Mouse (Mus musculus): ENCODE measurements around the gene Col23a1. TPM values are rescaled to one million over a fixed set of nuclear protein-coding genes. Genes with fewer than 3 reads are reported as not detected.

Col23a1 gene
- polyA plus RNA-seq (2014; fragmentation: Nextera tagmentation; extraction: Ambion mirVana): 8.6 and 12.3 TPM in 2 replicates

DNA sequence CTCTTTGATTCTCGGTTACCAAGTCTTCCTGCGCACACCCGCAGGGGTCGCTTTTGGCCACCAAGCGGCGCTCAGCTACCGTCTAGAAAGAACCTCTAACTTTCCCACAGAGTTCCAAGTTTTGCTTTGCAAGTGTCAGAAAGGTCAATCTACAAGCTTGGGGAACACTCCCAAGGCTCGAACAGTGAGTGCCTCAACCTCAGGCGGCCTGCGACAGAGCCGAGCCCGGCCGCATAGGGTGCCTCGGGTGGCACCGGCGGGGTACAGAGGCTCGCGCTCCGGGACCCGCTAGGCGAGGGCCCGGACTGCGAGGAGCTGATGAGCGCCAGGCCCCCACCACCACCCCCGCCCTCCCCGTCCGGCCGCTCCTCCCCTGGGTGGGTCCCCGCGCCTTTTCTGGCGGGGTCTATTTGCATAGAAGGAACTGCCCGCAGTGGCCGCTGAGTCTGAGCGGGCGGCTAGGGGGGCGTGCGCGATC lies at the start of gene Col23a1:
Col23a1 (plus strand) TSS at position 357 of the 478 bp plus-strand sequence.
- ATAC-seq (ENCODE audit: low FRiP score, low TSS enrichment): peak; percentile 94

DNA sequence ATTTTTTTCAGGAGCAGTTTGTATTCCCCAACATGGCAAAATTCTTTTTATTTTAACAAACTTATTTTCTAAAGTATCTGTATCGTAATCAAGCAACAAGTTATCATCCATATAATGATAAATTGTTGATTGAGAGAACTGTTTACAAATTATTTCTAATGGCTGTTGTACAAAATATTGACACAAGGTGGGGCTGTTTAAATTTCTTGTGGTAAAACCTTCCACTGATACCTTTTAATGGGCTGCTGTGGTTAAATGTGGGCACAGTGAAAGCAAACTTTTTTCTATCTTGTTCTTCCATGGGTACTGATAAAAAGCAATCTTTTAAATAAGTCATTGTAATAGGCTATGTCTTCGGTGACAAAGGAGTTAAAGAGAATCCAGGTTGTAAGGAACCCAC lies 46.8 kb upstream of the Col23a1 start:
- no peak overlapping the region for H3K4me2 ChIP-seq (replicated peaks; ENCODE audit: low read depth, low read length)
- no peaks in the 10 kb centered on the region for H3K36me3 ChIP-seq (ENCODE audit: control insufficient read depth, insufficient read depth, low read length)
- no peaks in the 10 kb centered on the region for H3K9me3 ChIP-seq (ENCODE audit: control insufficient read depth, low read length)
- H3K9ac ChIP-seq (ENCODE audit: low read depth, low read length): no peak overlapping the region
- no peak for ATAC-seq (ENCODE audit: low FRiP score, low TSS enrichment)
- no peaks in the 10 kb centered on the region for H3K4me1 ChIP-seq (ENCODE audit: control insufficient read depth, insufficient read depth, low read length)
- H3K4me3 ChIP-seq (ENCODE audit: low read length): no peak overlapping the region
- no peaks in the 10 kb centered on the region for H3K27me3 ChIP-seq (ENCODE audit: control insufficient read depth, insufficient read depth, low read length)
- 90% methylated on average over 2 of the region's 2 CpGs for WGBS
- no peak overlapping the region for H3K27ac ChIP-seq (ENCODE audit: low read depth, low read length)

More for the DNA sequence above, at the start of gene Col23a1:
- 1% methylated on average over 34 of the region's 38 CpGs for WGBS
- H3K4me2 ChIP-seq (replicated peaks; ENCODE audit: low read depth, low read length): peak within 1 kb of the TSS; percentile 92
- H3K4me3 ChIP-seq (ENCODE audit: low read length): peak within 1 kb of the TSS; percentile 62
- H3K9ac ChIP-seq (ENCODE audit: low read depth, low read length): peak within 1 kb of the TSS; percentile 70
- no peaks in the 10 kb centered on the region for H3K27me3 ChIP-seq (ENCODE audit: control insufficient read depth, insufficient read depth, low read length)
- H3K36me3 ChIP-seq (ENCODE audit: control insufficient read depth, insufficient read depth, low read length): peaks cover 2% of the 10 kb centered on the region; the same call in 1 of the 2 replicates
- H3K27ac ChIP-seq (ENCODE audit: low read depth, low read length): no peak within 1 kb of the TSS
- H3K4me1 ChIP-seq (ENCODE audit: control insufficient read depth, insufficient read depth, low read length): 0 out of 2 replicates have a peak, but pooled peaks cover 10% of the 10 kb centered on the region
- H3K9me3 ChIP-seq (ENCODE audit: control insufficient read depth, low read length): no peaks in the 10 kb centered on the region

DNA sequence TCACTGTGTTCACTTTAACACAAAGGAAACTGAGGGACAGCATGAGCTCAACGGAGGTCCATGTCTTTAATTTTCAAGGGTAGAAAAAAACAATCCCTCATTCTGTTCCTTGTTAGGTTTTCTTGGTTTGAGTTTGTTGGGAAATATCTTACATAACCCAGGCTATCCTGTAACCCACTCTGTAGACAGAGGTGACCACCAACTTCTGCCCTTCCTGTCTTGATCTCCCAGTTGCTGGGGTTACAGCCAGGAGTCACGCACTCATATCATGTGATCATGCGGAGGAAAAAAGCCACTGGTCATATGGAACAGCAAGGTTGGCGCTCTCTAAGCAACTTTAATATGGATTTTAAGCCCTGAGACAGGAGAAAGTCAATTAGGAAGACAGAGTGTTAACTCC lies 32.7 kb upstream of the Col23a1 start:
- H3K4me3 ChIP-seq (ENCODE audit: low read length): no peak overlapping the region
- WGBS: 92% methylated on average over 4 of the region's 4 CpGs

DNA sequence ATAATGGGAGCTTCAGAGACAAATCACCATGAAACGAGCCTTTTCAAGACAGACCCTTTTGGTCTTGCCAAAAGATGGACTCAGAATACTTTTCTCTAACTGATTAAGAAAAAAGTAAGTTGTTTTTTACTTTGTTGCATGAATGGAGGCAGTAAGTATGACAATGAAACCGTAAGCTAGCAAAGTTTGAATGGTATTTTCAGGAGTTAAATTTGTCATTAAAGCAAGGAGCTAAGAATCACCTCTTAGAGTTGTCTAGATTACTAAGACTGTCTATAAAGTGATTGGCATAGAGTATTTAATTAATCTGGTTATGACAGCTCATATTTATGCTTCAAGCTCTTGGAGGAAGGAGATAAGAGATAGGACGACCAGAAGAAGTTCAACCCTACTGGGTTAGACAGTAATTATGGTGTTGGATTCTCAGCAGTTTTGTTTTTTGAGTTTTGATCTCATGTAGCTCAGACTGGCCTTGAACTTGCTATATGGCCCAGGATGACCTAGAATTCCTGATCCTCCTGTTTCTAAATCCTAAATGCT lies 28.0 kb upstream of the Col23a1 start, which contains the start of gene Clk4:
Clk4 (plus strand) TSS at position 51 of the 540 bp plus-strand sequence.
- H3K4me2 ChIP-seq (replicated peaks; ENCODE audit: low read depth, low read length): peak within 1 kb of the TSS; percentile 82
- 83% methylated on average over 3 of the region's 3 CpGs for WGBS
- H3K9me3 ChIP-seq (ENCODE audit: control insufficient read depth, low read length): no peaks in the 10 kb centered on the region
- H3K36me3 ChIP-seq (ENCODE audit: control insufficient read depth, insufficient read depth, low read length): peaks cover under 1% of the 10 kb centered on the region; the same call in 1 of the 2 replicates
- no peaks in the 10 kb centered on the region for H3K27me3 ChIP-seq (ENCODE audit: control insufficient read depth, insufficient read depth, low read length)
- ATAC-seq (ENCODE audit: low FRiP score, low TSS enrichment): no peak
- peaks cover 10% of the 10 kb centered on the region for H3K4me1 ChIP-seq (ENCODE audit: control insufficient read depth, insufficient read depth, low read length)
- peak within 1 kb of the TSS; percentile 81 for H3K27ac ChIP-seq (ENCODE audit: low read depth, low read length)
- peak within 1 kb of the TSS; percentile 65 for H3K9ac ChIP-seq (ENCODE audit: low read depth, low read length)
- peak within 1 kb of the TSS; percentile 94 for H3K4me3 ChIP-seq (ENCODE audit: low read length)

More for the DNA sequence above, 32.7 kb upstream of the Col23a1 start:
- Histone ChIP-seq H3K9ac (ENCODE audit: low read depth, low read length) (no peak overlapping the region), H3K27me3 (ENCODE audit: control insufficient read depth, insufficient read depth, low read length) (no peaks in the 10 kb centered on the region), H3K36me3 (ENCODE audit: control insufficient read depth, insufficient read depth, low read length) (no peaks in the 10 kb centered on the region), H3K27ac (ENCODE audit: low read depth, low read length) (no peak overlapping the region), H3K4me1 (ENCODE audit: control insufficient read depth, insufficient read depth, low read length) (no peaks in the 10 kb centered on the region), H3K9me3 (ENCODE audit: control insufficient read depth, low read length) (no peaks in the 10 kb centered on the region), H3K4me2 (replicated peaks; ENCODE audit: low read depth, low read length) (no peak overlapping the region)
- ATAC-seq (ENCODE audit: low FRiP score, low TSS enrichment): no peak

DNA sequence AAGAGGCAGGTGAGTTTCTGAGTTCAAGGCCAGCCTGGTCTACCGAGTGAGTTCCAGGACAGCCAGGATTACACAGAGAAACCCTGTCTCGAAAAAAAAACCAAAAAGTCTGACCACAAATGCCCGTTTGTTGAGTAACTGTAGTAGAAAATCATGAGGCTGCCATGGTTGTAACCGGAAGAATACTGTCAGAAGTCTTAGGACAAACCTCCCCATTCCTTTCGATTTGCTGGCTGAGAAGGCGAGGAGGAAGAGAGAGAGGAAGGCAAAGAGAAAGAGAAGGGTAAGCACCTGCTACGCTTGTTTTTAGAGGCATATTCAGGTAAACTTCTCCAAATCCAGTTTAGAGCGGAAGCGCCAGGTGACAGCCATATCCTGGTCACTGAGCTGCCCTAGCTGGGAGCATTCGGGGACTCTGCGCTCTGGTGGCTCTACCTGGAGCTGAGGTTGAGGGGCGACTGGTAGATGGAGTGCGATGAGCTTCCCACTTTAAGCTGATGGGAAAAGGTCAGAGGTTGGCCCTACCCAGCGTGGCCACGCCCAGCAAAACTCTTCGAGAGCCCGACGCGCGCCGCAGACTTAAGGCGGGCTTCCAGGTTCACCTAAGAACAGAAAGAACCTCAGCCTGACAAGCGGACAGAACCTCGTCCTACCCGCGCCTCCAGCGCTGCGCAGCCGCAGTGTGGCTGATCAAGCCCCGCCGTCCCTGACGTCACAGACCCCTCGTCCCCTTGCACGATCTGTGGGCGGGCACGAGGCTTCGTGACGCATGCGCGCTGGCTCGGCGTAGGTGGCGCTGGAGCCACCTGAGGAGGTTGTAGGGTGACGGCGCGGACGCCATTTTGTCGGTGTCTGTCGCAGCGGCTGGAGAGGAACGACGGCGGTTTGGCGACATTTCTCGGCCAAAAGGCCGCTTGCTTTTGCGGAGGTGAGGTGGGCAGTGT lies 27.1 kb upstream of the Col23a1 start, which contains the start of gene BC049762:
BC049762 (minus strand) TSS at position 705 of the 944 bp plus-strand sequence.
- ATAC-seq (ENCODE audit: low FRiP score, low TSS enrichment): peak; percentile 98
- no peaks in the 10 kb centered on the region for H3K9me3 ChIP-seq (ENCODE audit: control insufficient read depth, low read length)
- H3K4me3 ChIP-seq (ENCODE audit: low read length): peak within 1 kb of the TSS; percentile 94
- H3K27me3 ChIP-seq (ENCODE audit: control insufficient read depth, insufficient read depth, low read length): no peaks in the 10 kb centered on the region
- H3K27ac ChIP-seq (ENCODE audit: low read depth, low read length): peak within 1 kb of the TSS; percentile 89
- peak within 1 kb of the TSS; percentile 82 for H3K4me2 ChIP-seq (replicated peaks; ENCODE audit: low read depth, low read length)
- H3K4me1 ChIP-seq (ENCODE audit: control insufficient read depth, insufficient read depth, low read length): peaks cover 10% of the 10 kb centered on the region
- H3K9ac ChIP-seq (ENCODE audit: low read depth, low read length): peak within 1 kb of the TSS; percentile 95
- H3K36me3 ChIP-seq (ENCODE audit: control insufficient read depth, insufficient read depth, low read length): peaks cover 9% of the 10 kb centered on the region
- 8% methylated on average over 57 of the region's 57 CpGs for WGBS

DNA sequence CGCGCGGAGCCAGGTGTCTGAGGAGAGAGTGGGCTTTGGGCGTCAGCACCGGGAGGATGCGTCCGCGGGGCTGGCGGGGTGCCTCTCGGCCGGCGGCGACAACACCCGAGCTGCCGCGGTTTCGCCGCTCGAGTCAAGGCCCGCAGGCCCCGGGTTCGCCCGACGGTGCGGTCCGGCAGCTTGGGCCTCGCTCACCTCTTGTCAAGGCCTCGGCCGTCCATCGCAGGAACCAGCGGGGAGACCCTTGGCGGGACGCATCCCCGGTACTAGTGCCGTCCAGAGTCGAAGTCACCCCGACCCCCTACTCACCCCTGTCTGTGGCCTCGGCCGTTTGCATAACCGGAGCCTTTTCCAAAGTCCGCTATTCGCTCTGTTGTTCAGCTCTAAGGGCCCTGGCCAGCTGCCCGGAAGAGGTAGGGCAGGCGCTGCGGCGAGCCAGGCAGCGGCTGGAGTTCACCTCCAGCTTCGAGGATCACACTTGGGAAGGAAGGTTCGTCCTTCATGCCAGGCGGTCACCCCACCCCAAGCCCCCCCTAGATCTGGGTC lies 26.4 kb upstream of the Col23a1 start:
- peak; percentile 58 for ATAC-seq (ENCODE audit: low FRiP score, low TSS enrichment)
- H3K36me3 ChIP-seq (ENCODE audit: control insufficient read depth, insufficient read depth, low read length): peaks cover 13% of the 10 kb centered on the region
- H3K4me2 ChIP-seq (replicated peaks; ENCODE audit: low read depth, low read length): peak overlapping the region; percentile 82
- peaks cover 10% of the 10 kb centered on the region for H3K4me1 ChIP-seq (ENCODE audit: control insufficient read depth, insufficient read depth, low read length)
- peak overlapping the region; percentile 89 for H3K27ac ChIP-seq (ENCODE audit: low read depth, low read length)
- WGBS: under 1% methylated on average over 48 of the region's 50 CpGs
- H3K27me3 ChIP-seq (ENCODE audit: control insufficient read depth, insufficient read depth, low read length): no peaks in the 10 kb centered on the region
- H3K4me3 ChIP-seq (ENCODE audit: low read length): peak overlapping the region; percentile 94
- no peaks in the 10 kb centered on the region for H3K9me3 ChIP-seq (ENCODE audit: control insufficient read depth, low read length)
- peak overlapping the region; percentile 95 for H3K9ac ChIP-seq (ENCODE audit: low read depth, low read length)

DNA sequence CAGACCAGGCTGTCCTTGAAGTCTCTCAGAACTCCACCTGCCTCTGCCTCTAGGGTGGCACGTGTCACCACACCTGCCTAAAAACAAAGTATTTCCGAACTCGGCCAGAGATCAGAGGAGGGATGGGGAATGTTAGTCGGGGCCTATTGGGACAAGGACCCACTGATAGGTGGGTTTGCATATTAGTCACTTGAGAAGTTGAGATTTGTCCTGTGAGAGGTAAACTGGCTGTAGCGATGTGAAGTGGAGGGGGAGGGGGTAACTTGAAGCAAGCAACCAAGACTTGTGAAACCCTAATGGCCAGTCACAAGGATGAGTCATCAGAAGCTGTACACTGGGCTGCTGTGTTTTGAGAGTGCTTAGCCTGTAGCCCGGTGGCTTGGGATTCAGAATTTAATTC lies 25.4 kb upstream of the Col23a1 start:
- Histone ChIP-seq H3K9me3 (ENCODE audit: control insufficient read depth, low read length) (no peaks in the 10 kb centered on the region), H3K4me1 (ENCODE audit: control insufficient read depth, insufficient read depth, low read length) (peaks cover 10% of the 10 kb centered on the region), H3K36me3 (ENCODE audit: control insufficient read depth, insufficient read depth, low read length) (peaks cover 13% of the 10 kb centered on the region), H3K27me3 (ENCODE audit: control insufficient read depth, insufficient read depth, low read length) (no peaks in the 10 kb centered on the region), H3K9ac (ENCODE audit: low read depth, low read length) (peak overlapping the region; percentile 95; the same call in 1 of the 2 replicates), H3K4me3 (ENCODE audit: low read length) (peak overlapping the region; percentile 94), H3K4me2 (replicated peaks; ENCODE audit: low read depth, low read length) (peak overlapping the region; percentile 82), H3K27ac (ENCODE audit: low read depth, low read length) (no peak overlapping the region; the same call in 1 of the 2 replicates)
- no peak; the same call in 1 of the 2 replicates for ATAC-seq (ENCODE audit: low FRiP score, low TSS enrichment)
- 10% methylated on average over 6 of the region's 6 CpGs for WGBS

DNA sequence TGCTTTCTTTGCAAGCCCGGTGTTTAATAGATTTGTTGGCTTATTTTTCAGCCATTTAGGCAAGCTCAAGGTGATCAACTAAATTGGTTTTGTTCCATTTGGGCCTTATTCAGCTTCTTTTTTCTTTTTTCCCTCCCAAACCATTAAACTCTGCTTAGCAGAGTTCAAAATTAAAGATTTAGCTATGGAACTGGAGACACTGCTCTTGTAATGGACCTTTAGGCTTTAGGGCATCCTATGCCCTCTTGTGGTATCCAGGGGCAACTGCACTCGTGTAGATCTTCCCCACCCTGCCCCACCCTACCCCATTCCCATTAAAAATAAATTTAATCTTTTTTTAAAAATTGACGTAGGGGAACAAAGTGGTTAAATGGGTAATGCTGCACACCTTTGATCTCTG lies 24.4 kb upstream of the Col23a1 start:
- H3K4me3 ChIP-seq (ENCODE audit: low read length): no peak overlapping the region
- WGBS: 53% methylated on average over 3 of the region's 3 CpGs
- peaks cover 10% of the 10 kb centered on the region for H3K4me1 ChIP-seq (ENCODE audit: control insufficient read depth, insufficient read depth, low read length)

More for the DNA sequence above, 24.4 kb upstream of the Col23a1 start:
- H3K27me3 ChIP-seq (ENCODE audit: control insufficient read depth, insufficient read depth, low read length): no peaks in the 10 kb centered on the region
- ATAC-seq (ENCODE audit: low FRiP score, low TSS enrichment): no peak
- H3K9me3 ChIP-seq (ENCODE audit: control insufficient read depth, low read length): no peaks in the 10 kb centered on the region
- no peak overlapping the region for H3K27ac ChIP-seq (ENCODE audit: low read depth, low read length)
- H3K36me3 ChIP-seq (ENCODE audit: control insufficient read depth, insufficient read depth, low read length): peaks cover 16% of the 10 kb centered on the region
- peak overlapping the region; percentile 82 for H3K4me2 ChIP-seq (replicated peaks; ENCODE audit: low read depth, low read length)
- H3K9ac ChIP-seq (ENCODE audit: low read depth, low read length): no peak overlapping the region

Measured in kidney, embryonic 14.5 days (tissue).